In genomic region chr14:117384096-117384770, GRCm38 (mm10) we compare ENCODE assay signal across 10 mouse cellular contexts.
A peak's percentile ranks its signal among the peaks of the same experiment; 100 is the strongest.
DNase-seq lines count a peak whose midpoint lies in the region; ATAC-seq lines count a peak whose summit lies in the region.
"Had no signal": no experiment of that assay in that cellular context is flagged by ENCODE, and none has a peak within 500 bp of the region (broad histone marks: within the 10 kb centered on the region; RNA-seq: fewer than 3 reads in every experiment).

No protein-coding gene starts in this region.

- H3K4me3 ChIP-seq in heart, embryonic 11.5 days (ENCODE audit: low read depth, low read length): no peak overlapping the region
- H3K4me3 ChIP-seq in heart, embryonic 15.5 days: no peak overlapping the region
- H3K4me3 ChIP-seq in forebrain, embryonic 15.5 days: no peak overlapping the region
- no peak overlapping the region for H3K4me3 ChIP-seq in limb, embryonic 10.5 days
- H3K4me3 ChIP-seq: megakaryocyte, embryonic 14.5 days had no signal

- H3K27ac ChIP-seq in heart, embryonic 11.5 days (ENCODE audit: low read depth, low read length): no peak overlapping the region
- H3K27ac ChIP-seq in heart, embryonic 15.5 days: peak overlapping the region; percentile 45; the same call in 1 of the 2 replicates
- no peak overlapping the region for H3K27ac ChIP-seq in forebrain, embryonic 15.5 days (replicated peaks)
- H3K27ac ChIP-seq in limb, embryonic 10.5 days: no peak overlapping the region

- no peak for ATAC-seq in heart, embryonic 11.5 days (replicated peaks; ENCODE audit: insufficient number of reproducible peaks, low FRiP score, low TSS enrichment)
- ATAC-seq in heart, embryonic 15.5 days (replicated peaks; ENCODE audit: insufficient number of reproducible peaks, insufficient read depth, low FRiP score, low read depth): peak; percentile 16
- no peak; the same call in 1 of the 2 replicates for ATAC-seq in forebrain, embryonic 15.5 days (replicated peaks)
- ATAC-seq: inflammation-experienced regulatory T-cells, adult 6 months had no signal

- no peaks in the 10 kb centered on the region for H3K9me3 ChIP-seq in heart, embryonic 11.5 days (replicated peaks; ENCODE audit: control insufficient read depth, low read length)
- no peaks in the 10 kb centered on the region for H3K9me3 ChIP-seq in heart, embryonic 15.5 days (replicated peaks)
- no peaks in the 10 kb centered on the region for H3K9me3 ChIP-seq in forebrain, embryonic 15.5 days
- H3K9me3 ChIP-seq in limb, embryonic 10.5 days (replicated peaks): no peaks in the 10 kb centered on the region

- peak; percentile 44 to 55 for DNase-seq in heart, adult 18-20 months
- DNase-seq in testis, postnatal 14 days (ENCODE audit: low spot score): peak; percentile 15
- no peak for DNase-seq in testis, postnatal 10 days (ENCODE audit: low spot score)
- peak; percentile 3 for DNase-seq in ovary, postnatal 10 days (ENCODE audit: low spot score)
- no peak for DNase-seq in limb, embryonic 10.5 days (ENCODE audit: low spot score)

- no peaks in the 10 kb centered on the region for H3K27me3 ChIP-seq in heart, embryonic 11.5 days (ENCODE audit: control insufficient read depth, insufficient read depth, low read length)
- no peaks in the 10 kb centered on the region for H3K27me3 ChIP-seq in heart, embryonic 15.5 days
- H3K27me3 ChIP-seq in forebrain, embryonic 15.5 days: no peaks in the 10 kb centered on the region
- H3K27me3 ChIP-seq in limb, embryonic 10.5 days (ENCODE audit: low read depth, poor library complexity, severe bottlenecking): no peaks in the 10 kb centered on the region
- H3K27me3 ChIP-seq: megakaryocyte, embryonic 14.5 days had no signal

- no peak overlapping the region for H3K4me2 ChIP-seq in heart, embryonic 11.5 days
- no peak overlapping the region for H3K4me2 ChIP-seq in heart, embryonic 15.5 days
- H3K4me2 ChIP-seq in forebrain, embryonic 15.5 days (replicated peaks): no peak overlapping the region

- H3K36me3 ChIP-seq in heart, embryonic 11.5 days (ENCODE audit: control insufficient read depth, insufficient read depth, low read length): no peaks in the 10 kb centered on the region
- H3K36me3 ChIP-seq in heart, embryonic 15.5 days: no peaks in the 10 kb centered on the region
- no peaks in the 10 kb centered on the region for H3K36me3 ChIP-seq in forebrain, embryonic 15.5 days
- H3K36me3 ChIP-seq in limb, embryonic 10.5 days: no peaks in the 10 kb centered on the region

- H3K9ac ChIP-seq in heart, embryonic 11.5 days (ENCODE audit: low read depth, low read length): no peak overlapping the region
- no peak overlapping the region for H3K9ac ChIP-seq in heart, embryonic 15.5 days
- H3K9ac ChIP-seq in forebrain, embryonic 15.5 days (replicated peaks): no peak overlapping the region

- no peaks in the 10 kb centered on the region for H3K4me1 ChIP-seq in heart, embryonic 11.5 days (ENCODE audit: control insufficient read depth, insufficient read depth, low read length)
- H3K4me1 ChIP-seq in heart, embryonic 15.5 days (replicated peaks): peaks cover 5% of the 10 kb centered on the region
- H3K4me1 ChIP-seq in forebrain, embryonic 15.5 days: no peaks in the 10 kb centered on the region
- H3K4me1 ChIP-seq in limb, embryonic 10.5 days: peaks cover 4% of the 10 kb centered on the region; the same call in 1 of the 2 replicates
- H3K4me1 ChIP-seq: megakaryocyte, embryonic 14.5 days had no signal

- WGBS in heart, embryonic 11.5 days (ENCODE audit: insufficient replicate concordance): 56% methylated on average over 8 of the region's 8 CpGs
- 41% methylated on average over 8 of the region's 8 CpGs for WGBS in heart, embryonic 15.5 days
- 50% methylated on average over 8 of the region's 8 CpGs for WGBS in forebrain, embryonic 15.5 days
- 77% methylated on average over 8 of the region's 8 CpGs for WGBS in limb, embryonic 10.5 days

Comparison
In these comparisons a context has a peak if more than half of its experiments do, and no peak if none do; other contexts are left out.
1. DNase-seq: peak in heart, adult 18-20 months (2 of 2), testis, postnatal 14 days (single experiment) and ovary, postnatal 10 days (single experiment); none in testis, postnatal 10 days (single experiment) and limb, embryonic 10.5 days (single experiment).